Mouse (Mus musculus): ENCODE data around the gene Gm9970. TPM values are rescaled to one million over a fixed set of nuclear protein-coding genes. Genes with fewer than 3 reads are reported as not detected.
"Not testable (repeated sequence)": the region's sequence is repeated elsewhere in the genome, so short reads cannot be mapped to it uniquely, and the experiment has no call there.

Gene Gm9970
- polyA plus RNA-seq, 1 experiment from 2014 or later, result not detected

- Histone ChIP-seq H3K4me1 (replicated peaks; ENCODE audit: control insufficient read depth, insufficient read depth, low read length) (peaks cover 9% of the 10 kb centered on the region), H3K27me3 (replicated peaks; ENCODE audit: control insufficient read depth, insufficient read depth, low read length) (no peaks in the 10 kb centered on the region), H3K4me3 (ENCODE audit: low read depth, low read length) (peak overlapping the region; percentile 93), H3K9ac (ENCODE audit: low read depth, low read length) (peak overlapping the region; percentile 96), H3K36me3 (ENCODE audit: control insufficient read depth, insufficient read depth, low read length) (no peaks in the 10 kb centered on the region), H3K27ac (ENCODE audit: low read depth, low read length) (peak overlapping the region; percentile 92), H3K9me3 (ENCODE audit: control insufficient read depth, low read length) (no peaks in the 10 kb centered on the region), H3K4me2 (peak overlapping the region; percentile 91)
- DNase-seq (ENCODE audit: low spot score) (no peak), ATAC-seq (replicated peaks; ENCODE audit: low FRiP score) (peak; percentile 52)
- under 1% methylated on average over 39 of the region's 40 CpGs for WGBS
These were observed 21.1 kb downstream of the Gm9970 start for GRCm38 (mm10) chr5:31219911-31220447.

GRCm38 (mm10) chr5:31219474-31219873, 21.6 kb downstream of the Gm9970 start:
- DNase-seq (ENCODE audit: low spot score), result no peak
- H3K27me3 ChIP-seq (replicated peaks; ENCODE audit: control insufficient read depth, insufficient read depth, low read length), result no peaks in the 10 kb centered on the region
- peak overlapping the region; percentile 92 for H3K27ac ChIP-seq (ENCODE audit: low read depth, low read length)
- no peaks in the 10 kb centered on the region for H3K9me3 ChIP-seq (ENCODE audit: control insufficient read depth, low read length)
- H3K4me1 ChIP-seq (replicated peaks; ENCODE audit: control insufficient read depth, insufficient read depth, low read length), result peaks cover 9% of the 10 kb centered on the region
- peak overlapping the region; percentile 91 for H3K4me2 ChIP-seq
- H3K9ac ChIP-seq (ENCODE audit: low read depth, low read length), result peak overlapping the region; percentile 96
- ATAC-seq (replicated peaks; ENCODE audit: low FRiP score), result no peak
- 1% methylated on average over 11 of the region's 11 CpGs for WGBS
- peak overlapping the region; percentile 93 for H3K4me3 ChIP-seq (ENCODE audit: low read depth, low read length)
- no peaks in the 10 kb centered on the region for H3K36me3 ChIP-seq (ENCODE audit: control insufficient read depth, insufficient read depth, low read length)

GRCm38 (mm10) chr5:31219070-31219469, 22.0 kb downstream of the Gm9970 start:
- H3K4me1 ChIP-seq (replicated peaks; ENCODE audit: control insufficient read depth, insufficient read depth, low read length), result peaks cover 9% of the 10 kb centered on the region

GRCm38 (mm10) chr5:31218294-31218693, 22.7 kb downstream of the Gm9970 start:
- WGBS, result 30% methylated on average over 7 of the region's 7 CpGs
- Histone ChIP-seq H3K36me3 (ENCODE audit: control insufficient read depth, insufficient read depth, low read length) (no peaks in the 10 kb centered on the region), H3K27me3 (replicated peaks; ENCODE audit: control insufficient read depth, insufficient read depth, low read length) (no peaks in the 10 kb centered on the region), H3K27ac (ENCODE audit: low read depth, low read length) (peak overlapping the region; percentile 92), H3K4me2 (peak overlapping the region; percentile 91), H3K9me3 (ENCODE audit: control insufficient read depth, low read length) (no peaks in the 10 kb centered on the region), H3K9ac (ENCODE audit: low read depth, low read length) (no peak overlapping the region), H3K4me1 (replicated peaks; ENCODE audit: control insufficient read depth, insufficient read depth, low read length) (peaks cover 9% of the 10 kb centered on the region), H3K4me3 (ENCODE audit: low read depth, low read length) (peak overlapping the region; percentile 93)
- DNase-seq (ENCODE audit: low spot score) (no peak), ATAC-seq (replicated peaks; ENCODE audit: low FRiP score) (peak; percentile 54)

More at GRCm38 (mm10) chr5:31219070-31219469, 22.0 kb downstream of the Gm9970 start:
- no peak for ATAC-seq (replicated peaks; ENCODE audit: low FRiP score)
- WGBS, result 5% methylated on average over 2 of the region's 2 CpGs
- peak overlapping the region; percentile 93 for H3K4me3 ChIP-seq (ENCODE audit: low read depth, low read length)
- DNase-seq (ENCODE audit: low spot score), result no peak
- H3K4me2 ChIP-seq, result peak overlapping the region; percentile 91
- H3K27me3 ChIP-seq (replicated peaks; ENCODE audit: control insufficient read depth, insufficient read depth, low read length), result no peaks in the 10 kb centered on the region
- H3K9me3 ChIP-seq (ENCODE audit: control insufficient read depth, low read length), result no peaks in the 10 kb centered on the region
- H3K9ac ChIP-seq (ENCODE audit: low read depth, low read length), result peak overlapping the region; percentile 55
- H3K27ac ChIP-seq (ENCODE audit: low read depth, low read length), result peak overlapping the region; percentile 92
- H3K36me3 ChIP-seq (ENCODE audit: control insufficient read depth, insufficient read depth, low read length), result no peaks in the 10 kb centered on the region

- H3K27me3 ChIP-seq (replicated peaks; ENCODE audit: control insufficient read depth, insufficient read depth, low read length); H3K9me3 ChIP-seq (ENCODE audit: control insufficient read depth, low read length); DNase-seq (ENCODE audit: low spot score); ATAC-seq (replicated peaks; ENCODE audit: low FRiP score); H3K27ac ChIP-seq (ENCODE audit: low read depth, low read length); H3K9ac ChIP-seq (ENCODE audit: low read depth, low read length); H3K4me1 ChIP-seq (replicated peaks; ENCODE audit: control insufficient read depth, insufficient read depth, low read length); H3K4me3 ChIP-seq (ENCODE audit: low read depth, low read length); H3K4me2 ChIP-seq; H3K36me3 ChIP-seq (ENCODE audit: control insufficient read depth, insufficient read depth, low read length): not testable (repeated sequence)
- WGBS, result 74% methylated on average over 6 of the region's 6 CpGs
These were observed 24.5 kb downstream of the Gm9970 start for GRCm38 (mm10) chr5:31216554-31216953.

GRCm38 (mm10) chr5:31204421-31204820, 36.6 kb downstream of the Gm9970 start:
- no peak for DNase-seq (ENCODE audit: low spot score)
- Histone ChIP-seq H3K9ac (ENCODE audit: low read depth, low read length) (no peak overlapping the region), H3K4me2 (no peak overlapping the region), H3K27ac (ENCODE audit: low read depth, low read length) (no peak overlapping the region), H3K4me3 (ENCODE audit: low read depth, low read length) (no peak overlapping the region), H3K36me3 (ENCODE audit: control insufficient read depth, insufficient read depth, low read length) (peaks cover 45% of the 10 kb centered on the region), H3K27me3 (replicated peaks; ENCODE audit: control insufficient read depth, insufficient read depth, low read length) (no peaks in the 10 kb centered on the region), H3K4me1 (replicated peaks; ENCODE audit: control insufficient read depth, insufficient read depth, low read length) (peaks cover 20% of the 10 kb centered on the region), H3K9me3 (ENCODE audit: control insufficient read depth, low read length) (peaks cover 5% of the 10 kb centered on the region)
- ATAC-seq (replicated peaks; ENCODE audit: low FRiP score), result no peak
- WGBS, result 92% methylated on average over 6 of the region's 6 CpGs

GRCm38 (mm10) chr5:31203866-31204265, 37.2 kb downstream of the Gm9970 start:
- no peak overlapping the region for H3K4me2 ChIP-seq
- H3K4me1 ChIP-seq (replicated peaks; ENCODE audit: control insufficient read depth, insufficient read depth, low read length), result peaks cover 20% of the 10 kb centered on the region
- no peak overlapping the region for H3K27ac ChIP-seq (ENCODE audit: low read depth, low read length)
- peaks cover 51% of the 10 kb centered on the region for H3K36me3 ChIP-seq (ENCODE audit: control insufficient read depth, insufficient read depth, low read length)
- no peak for ATAC-seq (replicated peaks; ENCODE audit: low FRiP score)
- peaks cover 5% of the 10 kb centered on the region for H3K9me3 ChIP-seq (ENCODE audit: control insufficient read depth, low read length)
- H3K9ac ChIP-seq (ENCODE audit: low read depth, low read length), result no peak overlapping the region
- 88% methylated on average over 2 of the region's 2 CpGs for WGBS
- H3K27me3 ChIP-seq (replicated peaks; ENCODE audit: control insufficient read depth, insufficient read depth, low read length), result no peaks in the 10 kb centered on the region
- H3K4me3 ChIP-seq (ENCODE audit: low read depth, low read length), result no peak overlapping the region
- no peak for DNase-seq (ENCODE audit: low spot score)

- WGBS, result 84% methylated on average over 7 of the region's 7 CpGs
- Histone ChIP-seq H3K4me2 (peak overlapping the region; percentile 70), H3K4me1 (replicated peaks; ENCODE audit: control insufficient read depth, insufficient read depth, low read length) (peaks cover 20% of the 10 kb centered on the region), H3K27ac (ENCODE audit: low read depth, low read length) (peak overlapping the region; percentile 67; the same call in 1 of the 2 replicates), H3K36me3 (ENCODE audit: control insufficient read depth, insufficient read depth, low read length) (peaks cover 57% of the 10 kb centered on the region), H3K27me3 (replicated peaks; ENCODE audit: control insufficient read depth, insufficient read depth, low read length) (no peaks in the 10 kb centered on the region), H3K9ac (ENCODE audit: low read depth, low read length) (peak overlapping the region; percentile 58), H3K4me3 (ENCODE audit: low read depth, low read length) (peak overlapping the region; percentile 86), H3K9me3 (ENCODE audit: control insufficient read depth, low read length) (peaks cover 5% of the 10 kb centered on the region)
- ATAC-seq (replicated peaks; ENCODE audit: low FRiP score), result no peak
- no peak for DNase-seq (ENCODE audit: low spot score)
These were observed 38.1 kb downstream of the Gm9970 start for GRCm38 (mm10) chr5:31202933-31203332.

Data from liver, embryonic 11.5 days (tissue).